In the genomic region with DNA sequence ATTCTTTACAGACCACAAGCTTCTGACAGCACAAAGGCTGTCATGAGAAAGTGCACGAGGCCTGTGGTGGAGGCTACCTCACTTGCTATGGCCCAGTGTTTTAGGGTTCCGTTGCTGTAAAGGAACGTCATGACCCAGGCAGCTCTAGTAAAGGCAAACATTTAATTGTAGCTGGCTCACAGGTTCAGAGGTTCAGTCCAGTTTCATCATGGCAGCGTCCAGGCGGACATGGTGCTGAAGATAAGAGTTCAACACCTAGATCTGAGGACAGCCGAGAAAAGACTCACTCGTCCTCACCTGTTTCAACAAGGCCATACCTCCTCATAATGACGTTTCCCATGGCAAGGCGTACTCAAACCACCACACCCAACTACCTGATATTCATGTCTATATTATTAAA, we compare ENCODE assay signal across 17 mouse cellular contexts.
DNase-seq lines count a peak whose midpoint lies in the region; TF ChIP-seq lines count a peak whose summit lies in the region.
"Had no signal": no experiment of that assay in that cellular context is flagged by ENCODE, and none has a peak within 500 bp of the region (broad histone marks: within the 10 kb centered on the region; RNA-seq: fewer than 3 reads in every experiment).

No protein-coding gene starts in this region.

- H3K36me3 ChIP-seq in testis, adult 2 months (ENCODE audit: control insufficient read depth, insufficient read depth, low read length), result no peaks in the 10 kb centered on the region
- H3K36me3 ChIP-seq: G1E had no signal

- H3K4me3 ChIP-seq in testis, adult 2 months (ENCODE audit: control insufficient read depth, low read depth, low read length), result peak overlapping the region; percentile 15

- no peak overlapping the region for H3K27ac ChIP-seq in testis, adult 2 months (ENCODE audit: control insufficient read depth, insufficient read depth, low read depth, low read length)

- TF ChIP-seq CTCF in testis, adult 2 months (IDR thresholded peaks at IDR 0.05; ENCODE audit: control insufficient read depth, insufficient read depth, insufficient replicate concordance, low read depth, low read length), result no peak

- peaks cover 4% of the 10 kb centered on the region for H3K4me1 ChIP-seq in testis, adult 2 months (ENCODE audit: control insufficient read depth, insufficient read depth, low read length)

- no peak for TF ChIP-seq POLR2A in testis, adult 2 months (IDR thresholded peaks at IDR 0.05; ENCODE audit: control insufficient read depth, low read depth, low read length)

- DNase-seq in heart, adult 11 months, result peak; percentile 77
- no peak for DNase-seq in heart, postnatal 4 days
- no peak for DNase-seq in testis, postnatal 14 days (ENCODE audit: low spot score)
- DNase-seq: adrenal gland, adult 2 months; adrenal gland, adult 8-10 months; adrenal gland, postnatal 10 days; adrenal gland, postnatal 14 days; adrenal gland, postnatal 25 days; adrenal gland, postnatal 36 days; B cell, adult 2 months; cerebellum, adult 11 months; cerebellum, adult 11-12 months; cerebellum, adult 18-20 months had no signal

- H3K27me3 ChIP-seq in testis, adult 2 months (ENCODE audit: control insufficient read depth, insufficient read depth, low read length), result no peaks in the 10 kb centered on the region
- H3K27me3 ChIP-seq: CH12.LX, Patski had no signal
